Mouse (Mus musculus): ENCODE results near the gene Nxpe2. TPM values are rescaled to one million over a fixed set of nuclear protein-coding genes. Genes with fewer than 3 reads are reported as not detected.
A peak's percentile ranks its signal among the peaks of the same experiment; 100 is the strongest.
"Not testable (repeated sequence)": the region's sequence is repeated elsewhere in the genome, so short reads cannot be mapped to it uniquely, and the experiment has no call there.

Gene Nxpe2
- polyA plus RNA-seq, 1 experiment from 2014 or later, result 1.2 TPM

- H3K4me3 ChIP-seq (ENCODE audit: low read depth, low read length), result no peak overlapping the region
- no peaks in the 10 kb centered on the region for H3K9me3 ChIP-seq (ENCODE audit: control insufficient read depth, low read length)
- no peak for ATAC-seq (replicated peaks; ENCODE audit: low FRiP score)
- WGBS, result 93% methylated on average over 9 of the region's 9 CpGs
- no peaks in the 10 kb centered on the region for H3K4me1 ChIP-seq (replicated peaks; ENCODE audit: control insufficient read depth, insufficient read depth, low read length)
- no peaks in the 10 kb centered on the region for H3K27me3 ChIP-seq (ENCODE audit: control insufficient read depth, insufficient read depth, low read length)
- no peak for DNase-seq (ENCODE audit: low spot score)
- no peak overlapping the region for H3K4me2 ChIP-seq (ENCODE audit: low read depth, low read length, severe bottlenecking)
- no peaks in the 10 kb centered on the region for H3K36me3 ChIP-seq (ENCODE audit: control insufficient read depth, insufficient read depth, low read length)
- H3K9ac ChIP-seq (ENCODE audit: low read length), result no peak overlapping the region
- H3K27ac ChIP-seq (ENCODE audit: low read depth, low read length), result no peak overlapping the region
Observed at GRCm38 (mm10) chr9:48326338-48326737, 26.9 kb downstream of the Nxpe2 start.

GRCm38 (mm10) chr9:48315825-48316224, 37.4 kb downstream of the Nxpe2 start:
- no peak overlapping the region for H3K27ac ChIP-seq (ENCODE audit: low read depth, low read length)
- H3K4me1 ChIP-seq (replicated peaks; ENCODE audit: control insufficient read depth, insufficient read depth, low read length), result 0 out of 2 replicates have a peak, but pooled peaks cover 4% of the 10 kb centered on the region
- ATAC-seq (replicated peaks; ENCODE audit: low FRiP score), result no peak
- no peak overlapping the region for H3K4me3 ChIP-seq (ENCODE audit: low read depth, low read length)
- H3K9me3 ChIP-seq (ENCODE audit: control insufficient read depth, low read length), result no peaks in the 10 kb centered on the region
- no peak overlapping the region for H3K9ac ChIP-seq (ENCODE audit: low read length)
- no peaks in the 10 kb centered on the region for H3K36me3 ChIP-seq (ENCODE audit: control insufficient read depth, insufficient read depth, low read length)
- no peak overlapping the region for H3K4me2 ChIP-seq (ENCODE audit: low read depth, low read length, severe bottlenecking)
- H3K27me3 ChIP-seq (ENCODE audit: control insufficient read depth, insufficient read depth, low read length), result no peaks in the 10 kb centered on the region
- no peak for DNase-seq (ENCODE audit: low spot score)
- 86% methylated on average over 1 of the region's 1 CpGs for WGBS

GRCm38 (mm10) chr9:48314194-48314593, 39.1 kb downstream of the Nxpe2 start:
- Histone ChIP-seq H3K4me2 (ENCODE audit: low read depth, low read length, severe bottlenecking) (0 out of 2 replicates have a peak overlapping the region, but pooled peaks have one; percentile 6), H3K36me3 (ENCODE audit: control insufficient read depth, insufficient read depth, low read length) (no peaks in the 10 kb centered on the region), H3K4me1 (replicated peaks; ENCODE audit: control insufficient read depth, insufficient read depth, low read length) (0 out of 2 replicates have a peak, but pooled peaks cover 4% of the 10 kb centered on the region), H3K27me3 (ENCODE audit: control insufficient read depth, insufficient read depth, low read length) (no peaks in the 10 kb centered on the region), H3K9ac (ENCODE audit: low read length) (no peak overlapping the region), H3K27ac (ENCODE audit: low read depth, low read length) (no peak overlapping the region), H3K9me3 (ENCODE audit: control insufficient read depth, low read length) (no peaks in the 10 kb centered on the region), H3K4me3 (ENCODE audit: low read depth, low read length) (no peak overlapping the region)
- DNase-seq (ENCODE audit: low spot score), result peak; percentile 52
- ATAC-seq (replicated peaks; ENCODE audit: low FRiP score), result no peak
- WGBS, result 13% methylated on average over 3 of the region's 3 CpGs

DNA sequence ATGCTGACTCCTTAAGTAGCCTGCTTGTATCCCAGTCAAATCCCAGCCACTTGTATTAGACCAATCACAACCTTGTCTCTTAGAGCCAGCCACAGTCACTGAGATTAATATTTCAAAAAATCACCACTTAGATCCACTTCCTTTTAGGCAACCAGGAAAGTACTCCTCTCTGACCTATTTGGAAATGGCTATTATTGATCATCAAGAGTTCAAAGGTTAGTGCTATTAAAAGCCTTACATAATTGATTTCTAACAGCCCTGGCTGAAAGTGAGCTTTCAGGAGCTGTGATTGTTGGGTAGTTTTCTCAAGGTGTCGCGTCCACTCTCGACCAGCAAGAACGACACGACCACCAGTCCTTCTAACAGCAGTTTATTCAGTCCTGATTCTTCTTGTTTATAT, 42.0 kb downstream of the Nxpe2 start:
- DNase-seq (ENCODE audit: low spot score), result no peak
- Histone ChIP-seq H3K9me3 (ENCODE audit: control insufficient read depth, low read length) (no peaks in the 10 kb centered on the region), H3K27me3 (ENCODE audit: control insufficient read depth, insufficient read depth, low read length) (no peaks in the 10 kb centered on the region), H3K9ac (ENCODE audit: low read length) (no peak overlapping the region), H3K36me3 (ENCODE audit: control insufficient read depth, insufficient read depth, low read length) (no peaks in the 10 kb centered on the region), H3K4me2 (ENCODE audit: low read depth, low read length, severe bottlenecking) (no peak overlapping the region), H3K4me3 (ENCODE audit: low read depth, low read length) (no peak overlapping the region), H3K27ac (ENCODE audit: low read depth, low read length) (no peak overlapping the region), H3K4me1 (replicated peaks; ENCODE audit: control insufficient read depth, insufficient read depth, low read length) (0 out of 2 replicates have a peak, but pooled peaks cover 4% of the 10 kb centered on the region)
- no peak for ATAC-seq (replicated peaks; ENCODE audit: low FRiP score)
- WGBS, result 88% methylated on average over 5 of the region's 5 CpGs

DNA sequence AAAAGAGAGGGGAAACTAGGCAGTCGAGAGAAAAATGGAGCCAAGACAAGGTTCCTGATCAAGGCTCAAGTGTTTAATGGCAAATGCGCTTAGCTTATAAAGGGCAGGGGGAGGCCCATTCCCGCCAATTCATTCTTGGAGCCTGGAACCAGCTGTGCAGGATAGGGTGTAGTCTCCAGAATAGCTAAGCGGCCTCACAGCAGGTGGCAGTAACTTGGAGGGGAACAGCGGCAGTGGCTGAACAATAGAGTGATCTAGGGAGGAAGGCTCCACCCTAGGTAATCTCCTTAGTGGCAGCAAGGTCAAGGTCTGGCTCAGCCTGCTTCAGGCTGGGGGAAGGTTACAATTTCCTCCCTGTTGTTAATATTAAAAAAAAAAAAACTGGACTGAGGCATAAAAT, 49.7 kb downstream of the Nxpe2 start:
- 22% methylated on average over 5 of the region's 5 CpGs for whole genome bisulfite sequencing
- ATAC-seq (replicated peaks; ENCODE audit: low FRiP score); H3K4me1 ChIP-seq (replicated peaks; ENCODE audit: control insufficient read depth, insufficient read depth, low read length); H3K36me3 ChIP-seq (ENCODE audit: control insufficient read depth, insufficient read depth, low read length); H3K9me3 ChIP-seq (ENCODE audit: control insufficient read depth, low read length); DNase-seq (ENCODE audit: low spot score); H3K4me2 ChIP-seq (ENCODE audit: low read depth, low read length, severe bottlenecking); H3K27me3 ChIP-seq (ENCODE audit: control insufficient read depth, insufficient read depth, low read length); H3K27ac ChIP-seq (ENCODE audit: low read depth, low read length); H3K4me3 ChIP-seq (ENCODE audit: low read depth, low read length); H3K9ac ChIP-seq (ENCODE audit: low read length): not testable (repeated sequence)

GRCm38 (mm10) chr9:48298983-48299382, 54.3 kb downstream of the Nxpe2 start:
- Histone ChIP-seq H3K4me1 (replicated peaks; ENCODE audit: control insufficient read depth, insufficient read depth, low read length) (0 out of 2 replicates have a peak, but pooled peaks cover 2% of the 10 kb centered on the region), H3K36me3 (ENCODE audit: control insufficient read depth, insufficient read depth, low read length) (no peaks in the 10 kb centered on the region), H3K9ac (ENCODE audit: low read length) (no peak overlapping the region), H3K4me3 (ENCODE audit: low read depth, low read length) (no peak overlapping the region), H3K9me3 (ENCODE audit: control insufficient read depth, low read length) (no peaks in the 10 kb centered on the region), H3K4me2 (ENCODE audit: low read depth, low read length, severe bottlenecking) (no peak overlapping the region), H3K27ac (ENCODE audit: low read depth, low read length) (no peak overlapping the region), H3K27me3 (ENCODE audit: control insufficient read depth, insufficient read depth, low read length) (no peaks in the 10 kb centered on the region)
- DNase-seq (ENCODE audit: low spot score) (no peak), ATAC-seq (replicated peaks; ENCODE audit: low FRiP score) (no peak)
- WGBS, result 94% methylated on average over 7 of the region's 7 CpGs

DNA sequence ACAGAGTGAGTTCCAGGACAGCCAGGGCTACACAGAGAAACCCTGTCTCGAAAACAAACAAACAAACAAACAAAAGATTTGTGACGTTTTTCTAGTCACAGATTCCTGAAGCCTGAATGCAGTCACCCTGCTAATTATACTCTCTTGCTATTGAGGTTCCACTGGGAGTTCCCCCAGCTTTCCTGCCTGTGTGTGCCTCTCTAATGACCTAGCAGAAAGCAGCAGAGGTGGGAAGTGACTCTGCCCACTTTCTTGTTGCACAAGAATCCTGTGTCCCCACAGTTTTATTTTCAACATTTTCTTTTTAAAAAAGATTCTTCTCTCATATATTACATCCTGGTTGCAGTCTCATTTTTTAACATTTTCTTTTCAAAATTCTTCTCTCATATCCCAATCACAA, 58.5 kb downstream of the Nxpe2 start:
- ATAC-seq (replicated peaks; ENCODE audit: low FRiP score), result no peak
- H3K27me3 ChIP-seq (ENCODE audit: control insufficient read depth, insufficient read depth, low read length), result no peaks in the 10 kb centered on the region
- no peaks in the 10 kb centered on the region for H3K9me3 ChIP-seq (ENCODE audit: control insufficient read depth, low read length)
- H3K36me3 ChIP-seq (ENCODE audit: control insufficient read depth, insufficient read depth, low read length), result no peaks in the 10 kb centered on the region
- H3K4me2 ChIP-seq (ENCODE audit: low read depth, low read length, severe bottlenecking), result no peak overlapping the region
- no peak overlapping the region for H3K27ac ChIP-seq (ENCODE audit: low read depth, low read length)
- no peaks in the 10 kb centered on the region for H3K4me1 ChIP-seq (replicated peaks; ENCODE audit: control insufficient read depth, insufficient read depth, low read length)
- no peak overlapping the region for H3K9ac ChIP-seq (ENCODE audit: low read length)
- no peak overlapping the region for H3K4me3 ChIP-seq (ENCODE audit: low read depth, low read length)
- WGBS, result 62% methylated on average over 2 of the region's 2 CpGs
- DNase-seq (ENCODE audit: low spot score), result no peak

- Histone ChIP-seq H3K4me1 (replicated peaks; ENCODE audit: control insufficient read depth, insufficient read depth, low read length) (no peaks in the 10 kb centered on the region), H3K4me2 (ENCODE audit: low read depth, low read length, severe bottlenecking) (no peak overlapping the region), H3K4me3 (ENCODE audit: low read depth, low read length) (no peak overlapping the region), H3K27ac (ENCODE audit: low read depth, low read length) (no peak overlapping the region), H3K9me3 (ENCODE audit: control insufficient read depth, low read length) (no peaks in the 10 kb centered on the region), H3K36me3 (ENCODE audit: control insufficient read depth, insufficient read depth, low read length) (no peaks in the 10 kb centered on the region), H3K27me3 (ENCODE audit: control insufficient read depth, insufficient read depth, low read length) (no peaks in the 10 kb centered on the region), H3K9ac (ENCODE audit: low read length) (no peak overlapping the region)
- ATAC-seq (replicated peaks; ENCODE audit: low FRiP score), result no peak
- WGBS, result 91% methylated on average over 1 of the region's 1 CpGs
- DNase-seq (ENCODE audit: low spot score), result no peak
Observed at GRCm38 (mm10) chr9:48290281-48290680, 63.0 kb downstream of the Nxpe2 start.

DNA sequence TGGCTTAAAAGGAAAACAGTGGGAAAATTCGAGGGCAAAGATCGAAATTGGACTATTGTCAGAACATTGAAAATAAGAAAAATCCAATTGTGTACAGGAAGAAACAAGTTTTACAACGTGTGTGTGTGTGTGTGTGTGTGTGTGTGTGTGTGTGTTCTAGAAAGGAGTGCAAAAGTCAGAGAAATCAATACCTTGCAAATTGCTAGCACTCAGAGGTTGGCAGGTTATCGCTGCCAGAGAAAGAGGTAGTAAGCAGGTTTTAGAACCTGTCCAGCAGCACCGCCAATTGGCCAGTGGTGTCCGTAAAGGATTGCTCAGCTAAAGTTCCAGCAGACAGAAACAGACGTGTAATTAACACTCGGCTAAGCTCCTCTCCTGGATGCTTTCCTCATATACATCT, 69.0 kb downstream of the Nxpe2 start:
- Histone ChIP-seq H3K9me3 (ENCODE audit: control insufficient read depth, low read length) (no peaks in the 10 kb centered on the region), H3K4me2 (ENCODE audit: low read depth, low read length, severe bottlenecking) (no peak overlapping the region), H3K36me3 (ENCODE audit: control insufficient read depth, insufficient read depth, low read length) (no peaks in the 10 kb centered on the region), H3K4me1 (replicated peaks; ENCODE audit: control insufficient read depth, insufficient read depth, low read length) (no peaks in the 10 kb centered on the region), H3K27ac (ENCODE audit: low read depth, low read length) (no peak overlapping the region), H3K9ac (ENCODE audit: low read length) (no peak overlapping the region), H3K4me3 (ENCODE audit: low read depth, low read length) (no peak overlapping the region), H3K27me3 (ENCODE audit: control insufficient read depth, insufficient read depth, low read length) (no peaks in the 10 kb centered on the region)
- ATAC-seq (replicated peaks; ENCODE audit: low FRiP score) (no peak), DNase-seq (ENCODE audit: low spot score) (no peak)
- WGBS, result 89% methylated on average over 8 of the region's 8 CpGs
